Mouse (Mus musculus) heart, postnatal 14 days (tissue): ENCODE results near the gene Hist1h2bf. TPM values are rescaled to one million over a fixed set of nuclear protein-coding genes. Genes with fewer than 3 reads are reported as not detected.
A peak's percentile ranks its signal among the peaks of the same experiment; 100 is the strongest.
"Not testable (repeated sequence)": the region's sequence is repeated elsewhere in the genome, so short reads cannot be mapped to it uniquely, and the experiment has no call there.

Experiments used
- DNase-seq, 2 experiments: peaks; one replicate each; pipeline ENCODE4 v3.0.0; 2021 to 2022
- intact Hi-C: fragments of 180-260 bp; cut with DNase I; formaldehyde crosslinking; loops from one replicate; pipeline ENCODE4 v1.15.1; 2025
- total RNA-seq, 2 experiments: library from RNA; stranded (reverse); gene quantifications; 2 replicates each; pipeline ENCODE4 v1.2.3; 2021

The Hist1h2bf gene
- total RNA-seq, 2 experiments from 2014 or later = 45.4 to 89.0 TPM

- no peak for DNase-seq
- intact Hi-C loops = loop anchor here (10.0 kb wide), 1 partner anchor 1548 kb away; the partner anchor contains the start of genes Hist1h2ag, Hist1h2bj and Hist1h4i
Measured at GRCm38 (mm10) chr13:23592614-23593013, 18.6 kb upstream of the Hist1h2bf start.

GRCm38 (mm10) chr13:23591886-23592285 is 17.9 kb upstream of the Hist1h2bf start:
- intact Hi-C loops = loop anchor here (10.0 kb wide), 1 partner anchor 1547 kb away; the partner anchor contains the start of genes Hist1h2ag, Hist1h2bj and Hist1h4i
- DNase-seq = not testable (repeated sequence)

DNA sequence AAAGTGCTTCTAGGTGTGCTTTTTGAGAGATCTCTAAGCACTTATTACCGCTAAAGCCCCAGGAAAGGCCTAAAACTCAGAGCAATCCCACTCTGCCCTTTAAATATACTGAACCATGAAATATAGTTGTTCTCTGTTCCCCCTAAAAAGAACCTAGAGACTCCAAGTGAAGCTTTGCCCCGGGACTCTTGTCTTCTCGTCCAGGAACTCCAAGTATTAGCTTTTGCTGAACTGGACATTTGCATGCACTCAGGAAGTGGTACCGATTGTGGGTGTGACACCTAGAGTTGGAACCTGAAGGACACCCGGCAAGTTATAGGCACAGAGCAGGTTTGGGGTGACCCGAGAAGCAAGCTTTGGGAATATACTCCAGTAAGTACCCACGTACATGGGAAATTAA is 17.2 kb upstream of the Hist1h2bf start:
- intact Hi-C loops = loop anchor here (10.0 kb wide), 1 partner anchor 1546 kb away; the partner anchor contains the start of genes Hist1h2ag, Hist1h2bj and Hist1h4i
- DNase-seq = no peak

DNA sequence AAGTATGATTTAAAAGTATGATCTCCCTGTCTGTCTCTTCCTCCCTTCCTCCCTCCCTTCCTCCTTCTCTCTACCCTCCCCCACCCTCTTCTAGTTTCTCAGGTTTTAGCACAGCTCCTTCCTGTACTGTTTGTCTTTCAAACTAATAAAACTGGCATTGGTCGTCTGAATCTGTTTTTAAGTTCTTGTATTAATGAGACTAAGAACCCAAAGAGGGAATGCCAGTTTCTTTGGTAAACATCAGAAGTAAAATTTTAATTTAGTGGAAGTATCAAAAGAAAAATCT is 12.9 kb upstream of the Hist1h2bf start:
- intact Hi-C loops = loop anchor here (5.0 to 10.0 kb wide), 2 partner anchors 35 to 1832 kb away; partner anchors contain the start of genes Hist1h1e, Hist1h2ak, Hist1h2be and Hist1h2bn
- DNase-seq = no peak

DNA sequence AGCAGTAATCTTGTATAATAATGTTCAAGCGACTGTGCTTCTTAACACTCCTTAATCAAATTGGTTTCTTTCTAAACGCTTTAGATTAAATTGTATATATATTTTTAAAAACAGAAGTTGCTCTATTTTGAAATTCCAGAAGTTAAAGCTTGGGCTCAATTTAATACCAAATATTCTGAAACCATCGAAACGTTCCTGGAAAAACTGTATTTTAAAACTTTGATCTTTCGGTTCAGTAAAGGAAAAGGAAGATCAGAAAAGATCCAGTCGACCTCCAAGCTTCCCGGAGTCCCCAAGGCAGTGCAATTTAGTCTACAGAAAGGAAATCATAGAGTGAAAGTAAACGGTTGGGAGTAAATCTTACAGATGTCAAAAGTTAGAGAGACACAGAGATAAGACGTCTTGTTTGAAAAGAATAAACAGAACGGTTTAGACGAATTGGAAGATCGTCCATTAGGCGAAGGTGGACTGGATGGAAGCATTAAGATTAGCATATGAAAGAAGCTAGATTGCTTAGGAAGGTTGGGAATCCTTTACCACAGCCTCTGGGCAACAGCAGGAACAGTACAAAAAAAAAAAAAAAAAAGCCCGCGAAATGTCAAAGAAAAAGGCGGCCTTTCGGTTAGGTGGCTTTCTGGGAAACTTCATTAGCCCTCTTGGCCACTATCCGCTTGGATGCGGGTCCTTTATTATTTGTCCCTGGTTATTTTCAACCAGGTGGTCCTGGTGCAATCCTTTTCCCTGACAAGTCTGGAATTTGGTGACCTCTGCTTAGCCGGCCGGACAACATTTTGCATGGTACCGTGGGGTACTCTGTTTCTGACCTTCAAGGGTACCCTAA is 12.3 kb upstream of the Hist1h2bf start:
- intact Hi-C loops = loop anchor here (5.0 to 10.0 kb wide), 2 partner anchors 36 to 1832 kb away; partner anchors contain the start of genes Hist1h1e, Hist1h2ak, Hist1h2be and Hist1h2bn
- DNase-seq = no peak

GRCm38 (mm10) chr13:23585442-23586098 is 11.6 kb upstream of the Hist1h2bf start:
- intact Hi-C loops = loop anchor here (5.0 to 10.0 kb wide), 2 partner anchors 37 to 1831 kb away; partner anchors contain the start of genes Hist1h1e, Hist1h2ak, Hist1h2be and Hist1h2bn
- peak; percentile 62 to 67 for DNase-seq

DNA sequence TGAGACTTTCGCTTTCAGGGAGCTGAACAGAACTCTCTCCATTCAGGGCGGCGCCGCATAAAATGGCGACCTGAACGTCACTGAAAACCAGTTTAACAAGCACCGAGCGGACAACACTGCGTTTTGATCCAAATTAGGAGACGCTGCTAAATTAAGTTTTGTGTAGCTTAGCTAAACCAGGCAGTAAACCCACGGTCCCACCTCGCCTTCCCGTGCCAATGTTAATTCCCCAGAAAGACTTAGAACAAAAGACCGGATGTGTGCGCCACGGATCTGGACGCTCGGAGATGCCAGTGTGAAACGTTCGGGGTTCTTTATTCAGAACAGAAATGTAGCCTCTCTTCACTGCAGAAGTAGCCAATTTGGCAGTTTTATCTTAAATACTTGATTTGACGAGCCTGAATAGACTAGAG is 11.0 kb upstream of the Hist1h2bf start:
- peak; percentile 65 to 79 for DNase-seq
- intact Hi-C loops = loop anchor here (5.0 to 10.0 kb wide), 2 partner anchors 37 to 1830 kb away; partner anchors contain the start of genes Hist1h1e, Hist1h2ak, Hist1h2be and Hist1h2bn

GRCm38 (mm10) chr13:23584331-23584730 is 10.3 kb upstream of the Hist1h2bf start:
- DNase-seq = no peak
- intact Hi-C loops = loop anchor here (5.0 to 10.0 kb wide), 4 partner anchors 52 to 1830 kb away; partner anchors contain the start of genes Hist1h1c, Hist1h1t, Hist1h2af and Hist1h2ak

DNA sequence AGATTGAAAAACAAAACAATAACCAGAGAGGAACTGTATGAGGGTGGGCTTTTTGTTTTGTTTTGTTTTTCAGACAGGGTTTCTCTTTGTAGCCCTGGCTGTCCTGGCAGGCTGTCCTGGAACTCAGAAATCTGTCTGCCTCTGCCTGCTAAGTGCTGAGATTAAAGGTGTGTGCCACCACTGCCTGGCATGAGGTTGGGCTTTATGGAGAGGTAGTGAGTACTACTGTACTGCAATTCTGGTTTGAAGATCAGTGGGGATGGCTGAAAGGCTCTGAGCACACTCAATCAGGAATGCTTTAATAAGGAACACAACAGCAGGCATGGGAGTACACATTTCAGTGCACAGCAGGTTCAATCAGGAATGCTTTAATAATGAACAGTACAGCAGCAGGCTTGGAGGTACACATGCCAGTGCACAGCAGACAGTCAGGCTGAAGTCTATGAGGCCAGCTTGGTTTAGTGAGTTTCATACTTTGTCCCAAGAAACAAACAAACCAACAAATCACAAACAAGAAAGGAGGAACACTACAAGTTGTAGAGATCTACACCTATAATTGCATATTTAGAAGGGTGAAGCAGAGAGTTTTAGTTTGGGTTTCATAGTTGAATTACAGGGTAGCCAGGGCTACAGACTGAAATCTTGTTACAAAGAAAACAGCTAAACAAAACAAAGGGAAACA is 9.5 kb upstream of the Hist1h2bf start:
- intact Hi-C loops = loop anchor here (5.0 to 10.0 kb wide), 4 partner anchors 51 to 1829 kb away; partner anchors contain the start of genes Hist1h1c, Hist1h1t, Hist1h2af and Hist1h2ak
- DNase-seq = no peak

GRCm38 (mm10) chr13:23582219-23583056 is 8.4 kb upstream of the Hist1h2bf start:
- DNase-seq = no peak
- intact Hi-C loops = loop anchor here (5.0 to 10.0 kb wide), 4 partner anchors 50 to 1828 kb away; partner anchors contain the start of genes Hist1h1c, Hist1h1t, Hist1h2af and Hist1h2ak

DNA sequence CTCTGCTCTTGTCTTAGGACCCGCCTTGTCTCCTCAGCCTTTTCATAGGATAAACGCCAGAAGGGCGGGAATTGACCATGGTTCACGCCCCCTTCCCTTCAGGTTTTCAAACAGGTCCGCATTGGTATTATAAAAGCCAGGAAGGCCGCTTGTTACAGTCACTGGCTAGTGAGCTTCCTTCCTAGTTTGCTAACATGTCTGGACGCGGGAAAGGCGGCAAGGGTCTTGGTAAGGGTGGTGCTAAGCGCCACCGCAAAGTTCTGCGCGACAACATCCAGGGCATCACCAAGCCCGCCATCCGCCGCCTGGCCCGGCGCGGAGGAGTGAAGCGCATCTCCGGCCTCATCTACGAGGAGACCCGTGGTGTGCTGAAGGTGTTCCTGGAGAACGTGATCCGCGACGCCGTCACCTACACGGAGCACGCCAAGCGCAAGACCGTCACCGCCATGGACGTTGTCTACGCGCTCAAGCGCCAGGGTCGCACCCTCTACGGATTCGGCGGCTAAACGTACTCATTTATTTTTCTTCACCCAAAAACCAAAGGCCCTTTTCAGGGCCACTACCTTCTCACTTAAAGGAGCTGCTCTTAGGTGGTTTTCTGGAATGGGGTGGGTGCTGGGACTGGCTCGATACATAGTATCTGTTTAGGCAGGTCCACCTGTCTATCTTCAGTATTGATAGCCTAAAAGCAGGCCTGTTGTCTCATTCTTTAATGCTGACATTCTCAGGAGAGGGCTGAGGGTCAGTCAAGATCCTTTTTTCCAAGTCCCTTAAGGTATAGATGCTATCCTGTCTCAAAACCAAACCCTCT is 7.6 kb upstream of the Hist1h2bf start, which contains the start of gene Hist1h4d:
Gene Hist1h4d, plus strand, starts transcription at position 191 of the 811 bp plus-strand sequence.
- intact Hi-C loops = loop anchor here (5.0 to 10.0 kb wide), 4 partner anchors 49 to 1827 kb away; partner anchors contain the start of genes Hist1h1c, Hist1h1t, Hist1h2af and Hist1h2ak

DNA sequence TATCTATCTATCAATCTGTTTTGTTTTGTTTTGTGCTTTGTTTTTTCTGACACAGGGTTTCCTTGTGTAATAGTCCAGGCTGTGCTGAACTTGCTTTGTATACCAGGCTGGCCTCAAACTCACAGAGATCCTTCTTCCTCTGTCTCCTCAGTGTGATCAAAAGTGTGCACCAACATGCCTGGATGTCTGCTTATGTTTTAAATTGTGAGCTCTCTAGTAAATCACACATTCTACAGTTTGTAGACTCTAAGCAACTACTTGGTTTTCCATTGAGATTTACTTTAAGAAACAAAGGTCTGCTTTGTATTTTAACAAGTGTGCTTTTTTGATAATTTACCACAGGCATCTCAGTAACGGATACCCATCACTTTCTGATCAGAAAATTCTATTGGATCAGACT is 3.8 kb upstream of the Hist1h2bf start:
- intact Hi-C loops = no loop called here
- no peak for DNase-seq

More for the DNA sequence above, 7.6 kb upstream of the Hist1h2bf start, which contains the start of gene Hist1h4d:
- peak; percentile 91 to 98 for DNase-seq

DNA sequence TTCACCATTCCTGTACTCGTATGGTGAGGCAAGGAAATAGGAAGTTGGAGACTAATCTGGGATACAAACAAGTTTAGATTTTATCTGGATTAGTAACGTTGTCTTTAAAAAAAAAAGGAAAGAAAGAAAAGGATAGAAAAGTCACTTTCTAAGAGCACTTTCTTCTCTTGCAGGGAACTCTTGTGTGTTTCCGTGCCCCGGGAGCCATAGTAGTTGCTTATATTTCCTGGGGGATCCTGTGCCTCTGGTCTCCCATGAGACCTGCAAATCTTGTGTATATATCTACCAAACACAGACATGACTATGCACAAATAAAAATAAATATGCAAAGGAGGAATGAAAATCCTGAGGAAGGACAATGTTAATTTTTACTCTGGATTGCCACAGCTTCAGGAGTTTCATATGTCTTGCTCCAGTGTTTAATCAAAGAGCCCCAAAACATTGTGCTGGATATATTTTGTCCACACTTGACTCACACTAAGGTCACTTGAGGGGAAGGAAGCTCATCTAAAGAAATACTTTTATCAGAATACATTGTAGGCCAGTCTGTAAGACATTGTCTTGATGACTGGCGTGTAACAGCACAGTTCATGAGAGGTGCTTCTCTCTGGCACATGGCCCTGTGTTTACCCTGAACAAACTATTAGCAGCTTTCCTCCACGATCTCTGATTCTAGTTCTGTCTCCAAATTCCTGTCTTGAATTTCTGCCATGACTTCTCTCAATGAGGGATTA is 3.1 kb upstream of the Hist1h2bf start:
- intact Hi-C loops = no loop called here
- no peak for DNase-seq

DNA sequence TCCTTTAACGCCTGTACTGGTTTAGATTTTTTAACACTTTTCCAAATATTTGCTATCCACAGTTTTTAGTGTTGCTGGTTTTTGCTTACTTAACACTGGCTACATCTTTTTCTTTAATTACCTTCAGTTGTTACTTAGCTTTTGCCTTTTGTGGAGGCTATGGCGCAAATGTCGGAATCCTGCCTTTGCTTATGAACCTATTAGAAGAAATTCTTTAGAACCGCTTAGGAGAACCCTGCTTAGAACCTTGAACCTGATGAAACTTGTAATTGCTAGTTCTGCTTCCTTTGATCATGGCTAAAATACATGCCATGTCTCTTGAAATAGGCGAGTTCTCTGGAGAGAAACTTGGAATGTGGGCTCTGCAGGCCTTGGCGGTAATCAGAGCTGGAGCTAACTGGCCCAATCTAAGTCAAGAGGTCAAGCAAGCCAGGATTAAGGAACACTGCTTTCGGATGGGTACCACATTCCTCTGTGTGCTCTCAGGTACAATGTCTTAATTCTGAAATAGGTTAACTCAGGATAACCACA is 2.4 kb upstream of the Hist1h2bf start:
- no peak for DNase-seq
- intact Hi-C loops = no loop called here

GRCm38 (mm10) chr13:23575864-23576313 is 1.9 kb upstream of the Hist1h2bf start:
- intact Hi-C loops, DNase-seq: not testable (repeated sequence)

DNA sequence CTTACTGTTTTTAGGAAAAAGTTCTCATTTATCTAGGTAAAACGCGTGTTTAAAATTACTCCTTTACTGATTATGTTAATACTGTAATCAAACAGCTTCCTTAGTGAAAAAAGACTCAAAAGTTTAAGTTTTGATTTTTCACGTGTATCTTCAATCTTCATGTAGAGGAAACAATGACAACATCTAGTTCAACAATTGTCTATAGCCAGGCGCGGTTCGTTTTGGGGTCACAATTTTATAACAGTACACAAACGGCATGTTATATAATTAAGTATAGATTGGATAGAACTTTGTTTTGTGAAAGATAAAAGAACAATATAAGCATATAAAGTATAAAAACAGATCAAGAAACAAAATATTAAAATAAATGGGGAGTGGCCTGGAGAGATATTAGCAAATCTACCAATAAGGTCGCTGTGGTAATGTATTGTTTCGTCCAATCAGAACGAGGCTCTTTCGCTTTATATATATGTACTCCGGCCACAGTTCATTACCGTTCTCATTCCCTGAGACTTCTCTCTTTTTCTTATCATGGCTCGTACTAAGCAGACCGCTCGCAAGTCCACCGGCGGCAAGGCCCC is 1.4 kb upstream of the Hist1h2bf start, which contains the start of gene Hist1h3d:
Gene Hist1h3d, plus strand, starts transcription at position 493 of the 581 bp plus-strand sequence.
- DNase-seq = peak in 1 of 2 experiments; percentile 44
- intact Hi-C loops = no loop called here
